Mouse (Mus musculus): ENCODE results near the gene Trim28.
A peak's percentile ranks its signal among the peaks of the same experiment; 100 is the strongest.

GRCm38 (mm10) chr7:13022773-13023535 is 24.0 kb downstream of the Trim28 start:
- TF ChIP-seq CTCF (conservative IDR thresholded peaks at IDR 0.05 in 1 of 2, IDR thresholded peaks at IDR 0.05 in 1 of 2; ENCODE audit: low read depth in 2 of 2, low read length in 2 of 2) (no peak), RAD21 (IDR thresholded peaks at IDR 0.05; ENCODE audit: low read depth, low read length) (no peak), MAX (IDR thresholded peaks at IDR 0.05; ENCODE audit: low read length) (peak; percentile 99), ZC3H11A (IDR thresholded peaks at IDR 0.05; ENCODE audit: low read depth, low read length) (no peak), USF1 (IDR thresholded peaks at IDR 0.05; ENCODE audit: low read depth, low read length) (peak; percentile 33), POLR2A (IDR thresholded peaks at IDR 0.05; ENCODE audit: low read depth, low read length) (peak; percentile 40; the same call in 1 of the 2 replicates), E2F4 (IDR thresholded peaks at IDR 0.05; ENCODE audit: insufficient replicate concordance, low read depth, low read length) (0 out of 2 replicates have a peak, but pooled peaks have one; percentile 69), EP300 (IDR thresholded peaks at IDR 0.05; ENCODE audit: low read length) (peak; percentile 48; the same call in 1 of the 2 replicates), MAZ (IDR thresholded peaks at IDR 0.05; ENCODE audit: low read depth, low read length) (0 out of 2 replicates have a peak, but pooled peaks have one; percentile 37)

Measured in CH12.LX (cell line).